Mouse (Mus musculus) embryo, embryonic 10.5 days (tissue): ENCODE data around the gene Piwil1.
"Not testable (repeated sequence)": the region's sequence is repeated elsewhere in the genome, so short reads cannot be mapped to it uniquely, and the experiment has no call there.

Experiments used
- DNase-seq: peaks from one replicate; pipeline ENCODE4 v3.0.0-alpha.2; 2015; ENCODE audit warnings: low spot score

Gene Piwil1

DNA sequence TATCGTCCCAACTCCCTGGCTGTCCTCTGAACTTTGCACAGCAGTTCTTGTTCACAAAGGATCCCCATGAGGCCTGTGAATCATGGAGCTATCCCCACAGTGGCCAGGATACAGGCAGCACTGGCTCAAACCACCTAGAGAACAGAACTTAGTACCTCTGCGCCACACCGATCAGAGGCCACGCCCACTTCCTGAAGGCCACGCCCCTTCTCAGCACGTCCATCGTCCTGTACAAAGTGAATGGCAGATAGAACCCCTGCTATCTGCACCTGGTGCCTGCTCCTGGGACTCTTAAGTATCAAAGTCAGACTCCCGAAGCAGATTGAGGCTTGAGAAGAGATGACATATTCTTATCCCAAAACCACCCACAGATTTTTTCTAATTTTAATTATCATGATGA is 8.3 kb downstream of the Piwil1 start:
- no peak for DNase-seq

DNA sequence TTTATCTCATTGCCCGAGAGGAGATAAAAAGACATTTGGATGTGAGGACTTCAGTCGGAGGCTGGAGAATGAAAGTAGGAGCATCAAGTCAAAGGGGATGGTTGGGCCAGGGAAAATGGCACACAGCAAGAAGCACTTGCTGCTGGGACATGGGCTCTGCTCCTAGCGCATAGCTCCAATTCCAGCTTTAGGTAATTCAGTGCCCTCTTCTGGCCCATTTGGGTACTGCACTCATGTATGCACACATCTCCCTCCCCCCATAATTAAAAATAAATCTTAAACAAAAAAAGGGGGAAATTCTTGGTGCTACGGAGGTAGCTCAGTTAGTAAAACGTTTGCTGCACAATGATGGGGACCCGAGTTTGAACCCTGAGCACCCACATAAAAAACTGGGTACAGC is 9.5 kb downstream of the Piwil1 start:
- peak; percentile 50 for DNase-seq

DNA sequence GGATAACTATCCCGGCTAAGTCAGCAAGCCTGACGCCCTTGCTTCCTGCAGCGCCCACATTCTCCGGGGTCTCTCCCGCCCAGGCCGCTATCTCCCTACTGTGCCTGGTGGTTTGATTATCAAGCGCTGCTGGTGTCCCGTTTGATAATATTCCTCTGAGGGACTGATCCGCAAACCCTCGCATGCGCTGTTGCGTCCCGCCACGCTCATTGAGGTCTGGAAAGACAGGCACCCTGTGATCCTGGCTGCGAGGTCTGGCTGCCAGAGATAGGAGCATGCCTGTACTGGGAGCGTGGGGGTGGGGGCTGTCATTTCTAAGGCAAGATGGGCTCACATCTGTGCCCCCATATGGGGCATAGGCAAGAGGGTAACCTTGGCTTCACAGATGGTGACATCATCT is 12.8 kb downstream of the Piwil1 start:
- no peak for DNase-seq

DNA sequence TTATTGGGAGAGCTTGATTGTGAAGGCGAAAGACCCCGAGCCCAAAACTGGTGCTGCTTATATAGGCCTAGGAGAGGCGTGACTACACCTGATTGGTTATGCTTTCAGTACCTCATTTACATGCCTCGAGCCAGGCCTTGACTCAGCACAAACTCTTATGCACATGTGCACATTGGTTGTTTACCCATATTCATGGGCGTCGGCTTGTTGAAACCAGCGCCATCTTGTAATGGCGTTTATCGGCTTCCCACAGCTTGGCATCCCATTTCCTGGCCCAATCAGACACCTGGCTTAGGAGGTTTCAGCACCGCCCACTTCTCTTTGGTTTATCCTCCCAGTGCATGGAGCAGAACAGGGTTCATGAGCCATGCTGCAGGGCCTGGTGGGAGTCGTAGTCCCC is 18.1 kb downstream of the Piwil1 start:
- not testable (repeated sequence) for DNase-seq

DNA sequence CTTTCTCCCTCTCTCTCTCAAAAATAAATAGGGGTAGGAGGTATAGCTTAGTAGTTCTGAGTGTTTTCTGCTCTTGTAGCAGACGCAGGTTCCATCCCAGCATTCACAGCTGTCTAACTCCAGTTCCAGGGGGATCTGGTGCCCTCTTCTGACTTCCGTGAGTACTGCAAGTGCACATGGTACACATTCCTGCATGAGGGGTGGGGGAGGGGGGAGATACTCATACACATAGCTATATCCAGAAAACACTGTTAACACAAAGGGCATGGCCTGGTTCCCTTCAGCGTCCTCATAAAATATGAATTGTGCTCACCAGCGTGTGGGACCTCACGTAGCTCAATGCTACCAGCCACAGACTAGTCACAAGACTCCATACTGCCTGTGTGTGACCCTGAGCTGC is 27.0 kb downstream of the Piwil1 start:
- peak; percentile 69 for DNase-seq

DNA sequence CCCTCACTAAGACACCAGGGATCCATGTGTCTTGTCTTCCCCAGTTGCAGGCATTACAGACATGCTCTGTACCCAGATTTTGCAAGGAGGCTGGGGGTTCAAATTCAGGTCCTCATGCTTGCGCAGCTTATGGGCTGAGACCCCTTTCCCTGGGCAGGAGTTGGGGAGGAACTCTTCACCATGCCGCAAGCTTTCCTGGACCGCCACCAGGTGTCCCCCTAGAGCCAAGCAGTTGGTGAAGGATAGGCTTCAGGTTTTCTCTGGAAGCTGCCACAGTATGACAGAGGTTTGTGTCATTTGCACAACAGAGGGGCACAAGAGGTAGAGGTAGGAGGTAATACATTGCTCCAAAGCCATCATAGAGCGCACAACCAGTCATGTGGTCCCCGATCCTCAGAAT is 28.3 kb downstream of the Piwil1 start:
- peak; percentile 71 for DNase-seq

DNA sequence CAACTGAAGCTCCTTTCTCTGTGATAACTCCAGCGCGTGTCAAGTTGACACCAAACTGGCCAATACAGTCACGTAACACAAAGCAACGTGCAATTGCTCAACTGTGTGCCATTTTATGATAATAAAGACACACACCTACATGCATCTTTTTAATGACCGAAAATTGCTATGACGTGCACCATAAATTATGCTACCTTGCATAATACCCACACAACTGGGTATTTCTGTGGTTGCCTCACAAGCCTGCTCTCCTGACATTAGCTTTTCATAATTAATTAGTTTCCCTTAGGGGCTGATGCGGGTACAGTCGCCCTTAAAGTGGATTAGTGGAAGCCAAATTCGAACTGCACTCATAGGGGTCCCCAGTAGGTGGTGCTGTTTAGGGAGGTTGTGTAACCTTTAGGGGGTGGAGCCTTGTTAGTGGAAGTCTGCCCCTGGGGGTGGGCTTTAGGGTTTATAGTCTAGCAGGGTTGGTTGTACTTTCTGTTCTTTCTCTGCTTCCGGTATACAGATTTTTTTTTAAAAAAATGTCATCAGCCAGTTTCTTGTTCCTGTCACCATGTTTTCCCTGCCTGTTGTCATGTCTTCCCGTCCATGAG is 30.2 kb downstream of the Piwil1 start:
- peak; percentile 54 for DNase-seq

DNA sequence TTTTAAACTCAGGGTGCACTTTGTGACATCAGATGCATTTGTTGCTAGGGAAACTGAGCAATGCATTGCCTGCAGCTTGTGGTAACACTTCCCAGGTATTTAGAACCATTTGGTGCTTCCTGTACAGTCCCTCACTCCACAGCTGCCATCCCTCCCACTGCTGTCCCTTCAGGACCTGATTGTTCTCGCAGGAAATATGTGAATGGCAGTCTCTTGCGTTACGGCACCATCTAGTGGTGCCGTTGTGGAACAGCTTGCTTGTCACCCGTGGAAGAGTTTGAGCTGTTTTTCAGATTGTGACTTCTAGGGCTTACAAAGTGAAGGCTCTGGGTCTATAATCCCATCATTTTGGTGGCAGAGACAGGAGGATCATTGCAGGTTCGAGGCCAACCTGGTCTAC is 31.6 kb downstream of the Piwil1 start:
- peak; percentile 81 for DNase-seq

DNA sequence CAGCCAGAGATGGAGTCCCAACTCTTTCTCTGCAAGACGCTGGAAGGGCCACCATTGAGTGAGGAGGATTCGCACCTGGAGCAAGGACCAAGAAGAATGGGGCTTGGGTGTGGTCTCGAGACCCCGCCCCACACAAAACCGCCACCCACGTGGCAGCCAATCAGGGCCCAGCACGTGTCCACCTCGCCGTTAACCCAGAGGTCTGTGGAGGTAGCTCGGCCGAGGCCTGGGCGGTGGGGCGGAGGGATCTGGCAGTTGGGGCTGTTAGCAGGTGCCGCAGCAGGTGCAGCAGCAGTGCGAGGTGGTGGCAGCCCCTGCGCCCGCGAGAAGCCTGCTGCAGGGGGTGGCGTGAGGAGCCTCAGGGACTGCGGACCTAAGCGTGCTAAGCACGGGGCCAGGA is 33.6 kb downstream of the Piwil1 start:
- DNase-seq: no peak

DNA sequence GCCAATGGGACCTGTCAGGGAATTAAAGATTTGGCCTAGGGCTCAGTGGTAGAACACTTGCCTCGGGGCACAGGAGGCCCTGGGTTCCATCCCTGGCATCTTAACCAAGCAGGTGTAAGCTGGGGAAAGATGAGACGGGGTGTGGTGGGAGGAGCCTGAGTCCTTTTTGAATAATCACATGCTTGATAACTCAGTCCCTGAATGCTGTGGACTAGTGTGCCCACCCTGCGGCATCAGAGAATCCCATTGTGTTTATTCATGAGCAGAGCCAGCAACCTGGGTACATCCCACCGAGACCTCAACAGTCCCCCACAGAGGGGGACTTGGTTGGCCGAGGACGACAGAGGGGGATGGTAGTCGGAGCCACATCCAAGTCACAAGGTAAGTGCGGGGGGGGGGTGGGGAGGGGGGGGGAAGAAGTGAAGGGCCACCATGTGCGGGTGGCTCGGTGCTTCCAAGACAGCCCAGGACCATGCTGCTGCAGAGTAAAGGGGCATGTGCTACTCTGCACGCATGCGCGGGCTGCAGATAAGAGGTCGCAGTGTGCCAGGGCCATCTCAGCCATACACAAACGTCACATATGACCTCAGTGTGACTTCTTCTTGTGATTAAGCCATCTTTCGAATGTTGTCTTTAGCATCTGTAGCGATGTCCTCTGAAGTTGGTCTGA is 37.0 kb downstream of the Piwil1 start:
- DNase-seq: peak; percentile 26

DNA sequence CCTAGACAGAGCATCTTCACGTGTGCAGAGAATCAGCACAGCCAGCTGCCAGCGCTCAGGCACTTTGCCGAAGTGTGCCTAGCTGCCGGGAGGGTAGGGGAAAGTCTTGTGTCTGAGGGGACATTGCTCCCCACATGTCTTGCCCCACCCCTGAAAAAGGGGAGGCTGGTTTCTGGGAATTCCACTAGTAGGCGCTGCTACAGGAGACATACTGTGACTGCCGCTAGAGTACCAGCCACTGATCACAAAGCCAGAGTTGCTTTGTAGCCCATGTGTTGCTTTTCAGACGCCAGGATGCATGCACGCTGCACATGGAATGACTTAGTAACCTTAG is 37.5 kb downstream of the Piwil1 start:
- DNase-seq: peak; percentile 24

DNA sequence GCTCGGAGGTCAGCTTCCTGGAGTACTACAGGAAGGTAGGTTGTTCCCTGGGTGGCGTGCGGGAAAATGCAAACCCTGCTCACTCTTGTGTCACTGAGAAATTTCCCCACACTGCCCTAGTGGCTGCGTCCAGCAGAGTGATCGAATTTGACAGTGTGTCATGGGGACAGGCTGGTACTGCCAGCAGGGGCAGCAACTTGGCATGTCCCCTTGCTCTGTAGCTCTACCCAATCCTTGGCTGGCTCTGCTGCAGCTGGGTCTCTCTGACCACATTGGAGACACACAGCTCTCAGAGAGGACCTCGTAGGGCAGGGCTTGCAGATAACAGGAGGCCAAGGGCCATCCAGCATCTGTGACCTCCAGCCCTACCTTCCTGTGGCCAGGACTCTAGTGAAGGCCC is 42.0 kb downstream of the Piwil1 start:
- no peak for DNase-seq

DNA sequence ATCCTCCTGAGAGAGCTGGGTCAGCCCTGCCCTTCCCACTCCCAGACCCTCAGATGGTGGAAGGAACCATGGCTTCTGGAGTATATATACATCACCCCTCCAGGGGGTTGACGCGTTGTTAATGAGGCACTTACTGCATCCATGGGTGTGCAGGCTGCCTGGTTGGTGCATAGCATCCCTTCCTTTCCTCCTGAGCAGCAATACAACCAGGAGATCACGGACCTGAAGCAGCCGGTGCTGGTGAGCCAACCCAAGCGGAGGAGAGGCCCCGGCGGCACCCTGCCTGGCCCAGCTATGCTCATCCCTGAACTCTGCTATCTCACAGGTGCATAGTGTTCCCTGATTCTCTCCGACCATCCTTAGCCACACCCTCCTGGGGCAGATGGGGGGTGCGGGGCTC is 42.9 kb downstream of the Piwil1 start:
- no peak for DNase-seq

DNA sequence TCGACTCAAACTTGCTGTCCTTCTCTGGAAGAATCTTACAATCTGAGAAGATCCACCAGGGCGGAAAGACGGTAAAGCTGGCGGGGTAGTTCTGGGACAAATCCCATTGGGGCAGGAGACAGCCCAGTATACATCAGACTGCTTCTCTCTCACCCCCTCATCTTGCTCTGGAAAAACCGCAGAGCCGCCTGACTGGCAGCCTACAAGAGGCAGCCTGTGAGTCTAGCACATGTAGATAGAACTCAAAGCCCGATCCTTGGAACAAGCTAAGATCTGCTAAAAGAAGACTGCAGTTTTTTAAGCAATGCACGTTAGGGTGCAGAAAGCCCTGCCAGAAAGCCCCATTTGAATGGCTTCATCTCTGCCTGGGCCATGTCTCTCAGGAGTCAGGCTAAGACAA is 43.9 kb downstream of the Piwil1 start:
- DNase-seq: no peak

DNA sequence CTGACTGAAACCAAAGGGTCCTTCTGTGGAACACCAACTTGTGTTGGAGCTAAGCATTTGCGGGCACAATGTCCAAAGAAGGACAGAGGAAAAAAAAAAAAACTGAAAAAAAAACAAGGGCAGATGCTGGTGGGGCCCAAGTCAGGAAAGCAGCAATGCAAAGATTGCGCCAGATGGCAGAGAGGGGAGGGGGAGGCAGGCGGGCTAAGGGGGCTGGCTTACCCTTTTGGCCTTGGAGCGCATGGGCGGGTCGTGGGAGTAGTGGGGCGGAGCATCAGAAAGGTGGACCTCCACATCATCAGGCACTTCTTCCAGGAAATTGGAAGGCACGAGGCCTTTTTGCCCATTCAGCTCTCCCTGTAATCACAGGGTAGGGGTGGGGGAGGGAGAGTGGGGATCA is 58.8 kb downstream of the Piwil1 start:
- peak; percentile 64 for DNase-seq

DNA sequence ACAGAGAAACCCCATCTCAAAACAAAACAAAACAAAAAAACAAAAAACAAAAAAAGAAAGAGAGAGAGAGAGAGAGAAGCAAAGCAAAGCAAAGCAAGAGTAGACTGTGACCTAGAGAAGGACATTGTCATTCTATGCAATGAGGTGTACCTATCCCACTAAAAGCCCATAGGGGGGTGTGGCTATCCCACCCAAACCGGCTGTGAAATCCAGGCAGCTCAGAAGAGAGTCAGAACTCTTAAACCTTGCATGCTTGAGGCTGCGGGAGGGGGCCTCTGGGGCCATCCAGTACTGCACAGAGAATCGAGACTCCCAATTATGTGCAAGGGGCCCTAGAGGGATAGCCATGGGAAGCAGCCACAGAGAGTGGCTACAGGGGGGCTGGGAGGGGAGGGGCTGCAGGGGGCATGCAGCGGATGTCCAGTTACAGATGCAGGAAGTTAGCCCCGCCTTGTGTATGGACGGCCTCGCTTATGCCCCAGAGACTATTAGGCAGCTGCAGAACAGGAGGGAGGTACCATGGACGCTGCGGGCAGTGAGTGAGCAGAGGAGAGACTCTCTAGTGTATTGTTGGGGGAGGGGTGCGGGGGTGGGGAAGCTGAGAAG is 66.8 kb downstream of the Piwil1 start:
- peak; percentile 72 for DNase-seq

DNA sequence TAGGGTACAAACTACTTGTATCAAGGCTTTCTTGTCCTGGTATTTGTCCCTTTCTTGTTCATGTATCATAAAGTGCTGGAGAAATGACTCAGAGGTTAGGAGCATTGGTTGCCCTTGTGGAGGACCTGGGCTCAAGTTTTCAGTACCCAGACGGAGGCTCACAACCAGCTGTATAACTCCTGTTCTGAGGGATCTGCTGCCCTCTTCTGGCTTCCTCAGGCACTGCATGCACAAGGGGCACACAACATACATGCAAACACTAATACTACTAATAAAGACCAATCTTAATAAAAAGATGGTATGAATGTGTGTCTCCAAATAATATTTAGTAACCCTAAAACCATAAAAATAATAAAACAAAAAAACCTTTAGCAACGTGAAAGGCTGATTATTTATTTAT is 74.1 kb downstream of the Piwil1 start:
- DNase-seq: no peak

DNA sequence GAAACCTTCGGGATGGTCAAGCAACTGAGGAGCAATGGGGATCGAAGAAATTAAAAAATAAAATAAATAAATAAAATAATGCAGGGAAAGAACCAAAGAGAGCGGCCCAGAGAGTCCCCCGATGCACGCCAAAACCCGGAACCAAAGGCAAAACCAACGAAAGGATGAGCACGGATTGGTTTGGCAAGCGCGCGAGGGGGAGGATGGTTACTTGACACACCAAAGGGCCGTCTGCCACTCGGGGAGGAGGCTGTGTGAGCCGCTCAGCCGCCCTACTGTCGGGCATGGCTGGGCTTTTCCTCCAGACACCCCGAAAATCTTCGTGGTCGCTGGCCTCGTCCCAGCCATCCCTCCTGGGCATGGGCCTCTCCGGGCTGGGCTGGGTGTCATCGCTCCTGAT is 79.3 kb downstream of the Piwil1 start:
- DNase-seq: no peak

DNA sequence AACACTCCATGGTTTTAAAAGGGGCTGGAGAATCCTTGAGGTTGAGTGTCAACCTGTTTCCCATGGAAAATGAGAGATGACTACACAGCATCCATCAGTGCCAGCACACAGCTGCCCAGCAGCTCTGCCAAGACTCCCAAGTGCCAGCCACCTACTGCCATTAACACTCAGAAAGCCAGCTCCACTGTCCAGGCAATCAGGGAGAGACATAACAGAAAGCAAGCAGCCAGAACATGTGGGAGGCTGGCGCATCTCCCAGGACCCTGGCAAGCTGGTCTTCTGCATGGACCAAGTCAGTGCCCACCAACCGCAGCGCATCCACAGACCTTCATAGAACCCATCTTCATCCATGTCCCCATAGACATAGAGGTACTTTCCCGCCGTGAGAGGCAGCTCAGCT is 98.3 kb downstream of the Piwil1 start:
- DNase-seq: no peak
